10 mouse cellular contexts compared by ENCODE assay signal in the genomic region with DNA sequence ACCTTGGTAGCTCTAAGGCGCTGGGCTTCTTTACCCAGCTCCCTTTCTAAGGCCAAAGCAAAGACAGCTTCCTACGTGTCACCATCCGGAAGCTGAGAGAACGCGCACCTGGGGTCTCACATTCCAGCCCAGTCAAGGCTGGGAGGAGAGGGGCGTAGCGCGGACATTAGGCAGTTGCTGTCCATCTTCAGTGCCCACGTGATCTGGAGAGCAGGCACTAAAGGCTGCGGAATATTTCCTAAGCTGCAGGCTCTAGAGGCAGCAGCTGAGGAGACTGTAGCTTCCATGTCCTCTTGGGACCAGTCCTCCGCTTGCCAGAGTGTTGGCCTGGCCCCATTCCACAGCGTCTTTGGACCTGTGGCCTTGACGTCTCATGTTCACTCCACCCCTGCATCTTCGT. TPM values are rescaled to one million over a fixed set of nuclear protein-coding genes. Genes with fewer than 3 reads are reported as not detected.
DNase-seq lines count a peak whose midpoint lies in the region; ATAC-seq lines count a peak whose summit lies in the region.
"Had no signal": no experiment of that assay in that cellular context is flagged by ENCODE, and none has a peak within 500 bp of the region (broad histone marks: within the 10 kb centered on the region; RNA-seq: fewer than 3 reads in every experiment).

No protein-coding gene starts in this region.

- no peak overlapping the region for H3K4me3 ChIP-seq in hindbrain, embryonic 11.5 days (ENCODE audit: low read depth, low read length)
- H3K4me3 ChIP-seq in hindbrain, embryonic 16.5 days (ENCODE audit: low read length) = no peak overlapping the region
- peak overlapping the region; percentile 54 for H3K4me3 ChIP-seq in heart, embryonic 12.5 days
- peak overlapping the region; percentile 17; the same call in 1 of the 2 replicates for H3K4me3 ChIP-seq in limb, embryonic 13.5 days

- no peak overlapping the region for H3K9ac ChIP-seq in hindbrain, embryonic 11.5 days (ENCODE audit: low read depth, low read length)
- no peak overlapping the region for H3K9ac ChIP-seq in hindbrain, embryonic 16.5 days (ENCODE audit: low read depth, low read length)
- H3K9ac ChIP-seq in heart, embryonic 12.5 days = peak overlapping the region; percentile 77
- H3K9ac ChIP-seq in limb, embryonic 13.5 days = no peak overlapping the region

- WGBS in hindbrain, embryonic 11.5 days = 2% methylated on average over 14 of the region's 14 CpGs
- 0% methylated on average over 14 of the region's 14 CpGs for WGBS in hindbrain, embryonic 16.5 days
- 2% methylated on average over 14 of the region's 14 CpGs for WGBS in heart, embryonic 12.5 days
- 0% methylated on average over 14 of the region's 14 CpGs for WGBS in limb, embryonic 13.5 days

- H3K4me1 ChIP-seq in hindbrain, embryonic 11.5 days (replicated peaks; ENCODE audit: control insufficient read depth, insufficient read depth, low read length) = peaks cover 12% of the 10 kb centered on the region
- peaks cover 13% of the 10 kb centered on the region for H3K4me1 ChIP-seq in hindbrain, embryonic 16.5 days (ENCODE audit: control insufficient read depth, insufficient read depth, low read depth, low read length)
- peaks cover 53% of the 10 kb centered on the region for H3K4me1 ChIP-seq in heart, embryonic 12.5 days (replicated peaks)
- H3K4me1 ChIP-seq in limb, embryonic 13.5 days = peaks cover 32% of the 10 kb centered on the region

- DNase-seq in hindbrain, embryonic 11.5 days (ENCODE audit: low spot score) = no peak
- peak; percentile 36 for DNase-seq in ZHBTc4 (ENCODE audit: low read depth, low spot score)
- no peak for DNase-seq in thymus, postnatal 4 days
- DNase-seq in layer of hippocampus, postnatal 25 days (ENCODE audit: extremely low spot score in 1 of 2, low spot score in 1 of 2) = no peak
- no peak for DNase-seq in left cerebral cortex, adult 9 months (ENCODE audit: low spot score in 2 of 2)
- DNase-seq: lung, adult 2 months had no signal

- H3K9me3 ChIP-seq in hindbrain, embryonic 11.5 days (ENCODE audit: control insufficient read depth, low read length) = no peaks in the 10 kb centered on the region
- H3K9me3 ChIP-seq in hindbrain, embryonic 16.5 days (ENCODE audit: control insufficient read depth, low read length) = no peaks in the 10 kb centered on the region
- H3K9me3 ChIP-seq in heart, embryonic 12.5 days (replicated peaks) = no peaks in the 10 kb centered on the region
- H3K9me3 ChIP-seq in limb, embryonic 13.5 days = no peaks in the 10 kb centered on the region

- peaks cover 90% of the 10 kb centered on the region for H3K27me3 ChIP-seq in hindbrain, embryonic 11.5 days (ENCODE audit: control insufficient read depth, insufficient read depth, low read length)
- H3K27me3 ChIP-seq in hindbrain, embryonic 16.5 days (replicated peaks; ENCODE audit: control insufficient read depth, insufficient read depth, low read length) = peaks cover 60% of the 10 kb centered on the region
- no peaks in the 10 kb centered on the region for H3K27me3 ChIP-seq in heart, embryonic 12.5 days (replicated peaks)
- H3K27me3 ChIP-seq in limb, embryonic 13.5 days = peaks cover 99% of the 10 kb centered on the region

- no peak for ATAC-seq in hindbrain, embryonic 11.5 days (ENCODE audit: low FRiP score)
- ATAC-seq in hindbrain, embryonic 16.5 days = no peak
- ATAC-seq in heart, embryonic 12.5 days (ENCODE audit: insufficient number of reproducible peaks, low FRiP score) = no peak
- ATAC-seq in limb, embryonic 13.5 days (ENCODE audit: low FRiP score, low read depth) = no peak

- no peaks in the 10 kb centered on the region for H3K36me3 ChIP-seq in hindbrain, embryonic 11.5 days (ENCODE audit: control insufficient read depth, insufficient read depth, low read length)
- H3K36me3 ChIP-seq in hindbrain, embryonic 16.5 days (ENCODE audit: control insufficient read depth, insufficient read depth, low read length) = no peaks in the 10 kb centered on the region
- no peaks in the 10 kb centered on the region for H3K36me3 ChIP-seq in heart, embryonic 12.5 days
- no peaks in the 10 kb centered on the region for H3K36me3 ChIP-seq in limb, embryonic 13.5 days

- H3K27ac ChIP-seq in hindbrain, embryonic 11.5 days (ENCODE audit: low read depth, low read length) = no peak overlapping the region
- H3K27ac ChIP-seq in hindbrain, embryonic 16.5 days (ENCODE audit: low read depth, low read length) = no peak overlapping the region
- peak overlapping the region; percentile 92 for H3K27ac ChIP-seq in heart, embryonic 12.5 days (ENCODE audit: poor library complexity, severe bottlenecking)
- H3K27ac ChIP-seq in limb, embryonic 13.5 days = no peak overlapping the region

- peak overlapping the region; percentile 11; the same call in 1 of the 2 replicates for H3K4me2 ChIP-seq in hindbrain, embryonic 11.5 days (replicated peaks; ENCODE audit: low read depth, low read length)
- H3K4me2 ChIP-seq in hindbrain, embryonic 16.5 days (ENCODE audit: low read length) = no peak overlapping the region
- H3K4me2 ChIP-seq in heart, embryonic 12.5 days = peak overlapping the region; percentile 87
- H3K4me2 ChIP-seq in limb, embryonic 13.5 days (replicated peaks) = no peak overlapping the region

RNA-seq across cellular contexts. Expression of gene Tbx20, which starts 3.9 kb away (rescaled TPM):
- polyA plus RNA-seq in hindbrain, embryonic 11.5 days (2014; fragmentation: Nextera tagmentation; extraction: Ambion mirVana) = 1.7 and 4.3 TPM in 2 replicates
- polyA plus RNA-seq in hindbrain, embryonic 16.5 days (2015; fragmentation: Nextera tagmentation; extraction: Ambion mirVana) = 0.78 and 1.2 TPM in 2 replicates
- polyA plus RNA-seq in heart, embryonic 12.5 days (2016; fragmentation: Nextera tagmentation; extraction: Ambion mirVana) = 105 and 111 TPM in 2 replicates
- polyA plus RNA-seq in limb, embryonic 13.5 days (2015; fragmentation: Nextera tagmentation; extraction: Ambion mirVana) = not detected in 2 replicates
- total RNA-seq in layer of hippocampus, postnatal 25 days (2021) = not detected
- total RNA-seq: common myeloid progenitor, adult 5-6 weeks had no signal

Comparison
In these comparisons a context has a peak if more than half of its experiments do, and no peak if none do; other contexts are left out.
1. H3K4me2 ChIP-seq: peak in hindbrain, embryonic 11.5 days (single experiment) and heart, embryonic 12.5 days (single experiment); none in hindbrain, embryonic 16.5 days (single experiment) and limb, embryonic 13.5 days (single experiment).
2. H3K4me3 ChIP-seq: peak in heart, embryonic 12.5 days (single experiment) and limb, embryonic 13.5 days (single experiment); none in hindbrain, embryonic 11.5 days (single experiment) and hindbrain, embryonic 16.5 days (single experiment).
3. RNA of gene Tbx20, which starts 3.9 kb away (polyA plus RNA-seq): 105 to 111 TPM in heart, embryonic 12.5 days; 1.7 to 4.3 TPM in hindbrain, embryonic 11.5 days, 0.78 to 1.2 TPM in hindbrain, embryonic 16.5 days and not detected in limb, embryonic 13.5 days; every median in the first group is over 10 times any median in the second.